Mouse (Mus musculus) lung, embryonic 16.5 days (tissue): Measurements from ENCODE around the gene Pim2. TPM values are rescaled to one million over a fixed set of nuclear protein-coding genes. Genes with fewer than 3 reads are reported as not detected.
A peak's percentile ranks its signal among the peaks of the same experiment; 100 is the strongest.

ENCODE experiments used
- ATAC-seq: fragments of 200-750 bp; cut with Nextera tagmentation; 2 replicates; pipeline ENCODE4 v1.8.0; 2017; ENCODE audit warnings: low read depth, mild to moderate bottlenecking, moderate library complexity
- H3K27ac ChIP-seq: fragments of 300-500 bp; sonication (generic); 2 replicates; pipeline ENCODE4 v1.5.1; 2014; ENCODE audit warnings: mild to moderate bottlenecking, control low read depth, low read length
- H3K27me3 ChIP-seq: fragments of 300-500 bp; sonication (generic); 2 replicates; pipeline ENCODE4 v1.6.1; 2014; ENCODE audit warnings: low read depth, low read length, mixed read lengths; ENCODE audit not compliant: control insufficient read depth, insufficient read depth
- H3K36me3 ChIP-seq: fragments of 300-500 bp; sonication (generic); 2 replicates; pipeline ENCODE4 v1.6.1; 2014; ENCODE audit warnings: low read length; ENCODE audit not compliant: control insufficient read depth, insufficient read depth
- H3K4me1 ChIP-seq: fragments of 300-500 bp; sonication (generic); replicated peaks from 2 replicates; pipeline ENCODE4 v1.6.1; 2014; ENCODE audit warnings: low read length, mixed read lengths; ENCODE audit not compliant: control insufficient read depth, insufficient read depth
- H3K4me2 ChIP-seq: fragments of 300-500 bp; sonication (generic); 2 replicates; pipeline ENCODE4 v1.6.1; 2014; ENCODE audit warnings: low read depth, low read length, control low read depth
- H3K4me3 ChIP-seq: fragments of 300-500 bp; sonication (generic); 2 replicates; pipeline ENCODE4 v1.5.1; 2014; ENCODE audit warnings: mild to moderate bottlenecking, low read length, control low read depth
- H3K9ac ChIP-seq: fragments of 300-500 bp; sonication (generic); 2 replicates; pipeline ENCODE4 v1.6.1; 2014; ENCODE audit warnings: low read length, control low read depth
- H3K9me3 ChIP-seq: fragments of 300-500 bp; sonication (generic); 2 replicates; pipeline ENCODE4 v1.6.1; 2016; ENCODE audit warnings: low read length; ENCODE audit not compliant: control insufficient read depth
- WGBS: fragments of 180-500 bp; shearing (Covaris S2); extraction: QIAGEN DNeasy Blood & Tissue Kit; methylation state at CpG from one replicate; pipeline ENCODE4 v1.1.7; 2014; 5-methylcytosine and 5-hydroxymethylcytosine counted together
- polyA plus RNA-seq: library from polyadenylated mRNA; unstranded; fragments of >200 nt; fragmentation: Nextera tagmentation; extraction: Ambion mirVana; gene quantifications from 2 replicates; pipeline ENCODE4 v1.2.1, GENCODE M21; 2015

Pim2 gene
- polyA plus RNA-seq, 1 experiment from 2014 or later: 11.4 TPM

DNA sequence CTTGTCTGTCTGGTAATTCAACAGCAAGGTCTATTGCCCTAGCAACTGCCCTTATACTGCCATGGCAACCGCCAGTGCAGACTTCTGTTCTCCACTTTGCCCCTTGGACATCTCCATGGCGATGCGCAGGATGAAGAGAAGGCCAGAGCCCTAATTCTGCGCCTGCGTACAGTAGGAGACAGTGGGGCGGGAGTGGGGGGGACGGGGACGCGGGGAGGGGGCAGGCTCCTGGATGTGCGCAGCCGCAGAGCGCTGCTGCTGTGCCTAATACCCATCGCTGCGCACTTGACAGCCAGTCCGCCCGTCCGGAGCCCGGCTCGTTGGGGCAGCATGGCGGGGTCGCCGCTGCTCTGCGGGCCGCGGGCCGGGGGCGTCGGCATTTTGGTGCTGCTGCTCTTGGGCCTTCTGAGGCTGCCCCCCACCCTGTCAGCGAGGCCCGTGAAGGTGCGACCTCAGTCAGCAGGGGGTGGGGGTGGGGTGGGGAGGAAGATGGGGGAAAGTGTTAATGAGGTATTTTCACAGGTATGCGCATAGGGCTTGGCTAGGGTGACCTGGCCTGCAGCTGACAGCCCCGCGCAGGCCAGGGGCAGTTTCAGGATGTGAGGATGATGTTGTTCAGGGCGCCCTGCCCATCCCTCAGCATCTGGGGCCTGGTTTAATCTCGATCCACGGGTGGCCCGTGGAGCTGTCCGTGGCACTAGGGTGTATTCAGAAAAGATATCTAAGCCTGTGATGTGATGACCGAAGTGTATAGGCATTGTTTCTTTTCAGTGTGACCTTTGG lies 41.7 kb downstream of the Pim2 start, which contains the start of gene Pcsk1n:
Gene Pcsk1n, plus strand, starts transcription at position 222 of the 783 bp plus-strand sequence.
- Histone ChIP-seq H3K36me3 (no peaks in the 10 kb centered on the region), H3K27ac (no peak within 1 kb of the TSS), H3K4me1 (peaks cover 4% of the 10 kb centered on the region; the same call in 1 of the 2 replicates), H3K4me3 (no peak within 1 kb of the TSS), H3K4me2 (0 out of 2 replicates have a peak within 1 kb of the TSS, but pooled peaks have one; percentile 18), H3K9me3 (no peaks in the 10 kb centered on the region), H3K27me3 (peaks cover 48% of the 10 kb centered on the region), H3K9ac (no peak within 1 kb of the TSS)
- WGBS: 14% methylated on average over 25 of the region's 40 CpGs
- ATAC-seq: no peak

DNA sequence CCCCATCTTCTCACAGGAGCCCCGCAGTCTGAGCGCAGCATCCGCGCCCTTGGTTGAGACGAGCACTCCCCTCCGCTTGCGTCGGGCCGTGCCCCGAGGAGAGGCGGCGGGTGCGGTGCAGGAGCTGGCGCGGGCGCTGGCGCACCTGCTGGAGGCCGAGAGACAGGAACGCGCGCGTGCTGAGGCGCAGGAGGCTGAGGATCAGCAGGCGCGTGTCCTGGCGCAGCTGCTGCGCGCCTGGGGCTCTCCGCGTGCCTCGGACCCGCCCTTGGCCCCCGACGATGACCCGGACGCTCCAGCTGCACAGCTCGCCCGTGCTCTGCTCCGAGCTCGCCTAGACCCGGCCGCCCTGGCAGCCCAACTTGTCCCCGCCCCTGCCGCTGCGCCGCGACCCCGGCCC lies 44.0 kb downstream of the Pim2 start:
- no peaks in the 10 kb centered on the region for H3K9me3 ChIP-seq
- 2% methylated on average over 33 of the region's 48 CpGs for WGBS

DNA sequence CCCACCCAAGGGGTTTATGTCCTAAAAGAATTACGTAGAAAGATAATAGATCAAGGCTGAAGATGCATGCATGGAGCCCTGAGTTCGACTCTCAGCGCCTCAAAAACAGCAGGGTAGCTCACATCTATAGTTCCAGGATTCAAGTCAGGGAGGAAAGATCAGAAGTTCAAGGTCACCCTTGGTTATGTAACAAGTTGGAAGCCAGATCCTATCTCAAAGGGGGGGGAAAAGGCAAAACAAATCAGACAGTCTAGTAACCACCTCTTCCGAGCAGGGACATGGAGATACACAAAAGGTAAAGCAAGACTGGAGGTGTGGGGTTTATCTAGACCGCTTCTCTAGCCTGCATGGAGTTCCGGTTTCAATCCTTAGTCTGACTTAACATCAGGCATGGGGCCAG lies 48.2 kb downstream of the Pim2 start:
- H3K27me3 ChIP-seq: peaks cover 52% of the 10 kb centered on the region
- no peaks in the 10 kb centered on the region for H3K36me3 ChIP-seq
- H3K27ac ChIP-seq: no peak overlapping the region
- peaks cover 4% of the 10 kb centered on the region; the same call in 1 of the 2 replicates for H3K4me1 ChIP-seq
- no peak overlapping the region for H3K9ac ChIP-seq
- 67% methylated on average over 6 of the region's 6 CpGs for WGBS
- no peak overlapping the region for H3K4me2 ChIP-seq
- no peak overlapping the region for H3K4me3 ChIP-seq
- no peak for ATAC-seq
- no peaks in the 10 kb centered on the region for H3K9me3 ChIP-seq

More for the DNA sequence above, 44.0 kb downstream of the Pim2 start:
- Histone ChIP-seq H3K4me2 (peak overlapping the region; percentile 39), H3K9ac (no peak overlapping the region), H3K36me3 (no peaks in the 10 kb centered on the region), H3K27ac (no peak overlapping the region), H3K27me3 (peaks cover 62% of the 10 kb centered on the region), H3K4me3 (peak overlapping the region; percentile 25), H3K4me1 (peaks cover 4% of the 10 kb centered on the region; the same call in 1 of the 2 replicates)
- no peak for ATAC-seq

DNA sequence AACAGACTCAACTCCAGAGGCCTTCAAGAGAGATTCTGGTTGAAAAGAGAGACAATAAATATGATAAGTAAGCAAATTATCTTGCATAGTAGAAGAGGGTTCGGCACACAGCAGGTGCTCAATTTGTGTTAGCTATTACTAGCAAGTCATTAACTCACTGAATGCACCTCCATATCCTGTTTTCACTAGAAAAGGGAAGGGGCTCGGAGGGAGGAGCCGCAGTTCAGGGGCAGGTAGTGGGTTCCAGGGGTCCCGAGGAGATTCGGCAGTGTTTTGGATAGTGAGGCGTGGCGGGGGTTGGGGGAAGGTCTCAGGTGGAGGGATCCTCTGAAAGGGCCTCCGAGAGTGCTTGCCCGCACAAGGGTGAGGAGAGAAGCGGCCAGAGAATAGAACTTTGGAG lies 49.1 kb downstream of the Pim2 start:
- Histone ChIP-seq H3K4me1 (peaks cover 2% of the 10 kb centered on the region; the same call in 1 of the 2 replicates), H3K4me3 (no peak overlapping the region), H3K27me3 (peaks cover 43% of the 10 kb centered on the region), H3K27ac (no peak overlapping the region), H3K9me3 (no peaks in the 10 kb centered on the region), H3K9ac (no peak overlapping the region), H3K36me3 (no peaks in the 10 kb centered on the region), H3K4me2 (no peak overlapping the region)
- WGBS: 16% methylated on average over 10 of the region's 10 CpGs
- no peak for ATAC-seq

DNA sequence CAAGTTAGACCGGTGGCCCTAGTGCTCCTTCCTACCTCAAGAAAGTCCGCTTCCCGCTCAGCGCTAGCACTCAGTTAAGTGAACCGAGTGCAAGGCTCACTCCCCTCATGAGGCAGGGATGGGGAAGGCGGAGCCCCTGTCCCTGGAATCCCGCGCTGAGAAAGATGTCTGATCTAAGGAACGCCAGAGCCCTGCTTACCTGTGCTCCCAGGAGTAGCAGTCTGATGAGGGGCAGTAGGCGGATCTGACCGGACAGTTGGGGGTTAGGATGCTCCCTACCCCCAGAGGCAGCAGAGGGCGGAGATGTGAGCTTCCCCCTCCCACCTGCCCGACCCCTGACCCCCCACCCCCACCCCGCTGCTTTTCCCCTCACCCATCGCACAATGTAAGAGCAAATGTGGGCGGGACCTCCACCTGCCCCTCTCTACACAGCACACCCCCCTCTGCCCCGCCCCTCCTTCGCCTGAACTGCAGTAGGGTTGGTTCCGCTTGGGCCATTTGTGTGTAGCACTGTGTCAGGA lies 50.3 kb downstream of the Pim2 start, which contains the start of gene Eras:
Gene Eras, minus strand, starts transcription at position 338 of the 521 bp plus-strand sequence.
- peaks cover 32% of the 10 kb centered on the region for H3K27me3 ChIP-seq
- 15% methylated on average over 16 of the region's 19 CpGs for WGBS
- no peak for ATAC-seq

More for the DNA sequence above, 50.3 kb downstream of the Pim2 start, which contains the start of gene Eras:
- Histone ChIP-seq H3K4me3 (no peak within 1 kb of the TSS), H3K36me3 (no peaks in the 10 kb centered on the region), H3K9me3 (no peaks in the 10 kb centered on the region), H3K4me1 (no peaks in the 10 kb centered on the region), H3K9ac (no peak within 1 kb of the TSS), H3K4me2 (no peak within 1 kb of the TSS), H3K27ac (no peak within 1 kb of the TSS)

Other genes starting within 250 kb of the Pim2 start
- gene Syp, start 239.8 kb upstream of the Pim2 start, polyA plus RNA-seq: 2.6 and 3.2 TPM in 2 replicates
- 11.5 and 11.8 TPM in 2 replicates for gene Prickle3, start 221.0 kb upstream of the Pim2 start, polyA plus RNA-seq
- gene Plp2, start 206.9 kb upstream of the Pim2 start, polyA plus RNA-seq: 218 and 221 TPM in 2 replicates
- 0.38 and 0.45 TPM in 2 replicates for gene Magix, start 197.0 kb upstream of the Pim2 start, polyA plus RNA-seq
- gene Gpkow, start 181.1 kb upstream of the Pim2 start, polyA plus RNA-seq: 51.6 and 51.8 TPM in 2 replicates
- gene Wdr45, start 163.9 kb upstream of the Pim2 start, polyA plus RNA-seq: 102 and 122 TPM in 2 replicates
- 0.72 and 1.7 TPM in 2 replicates for gene Gm45208, start 156.0 kb upstream of the Pim2 start, polyA plus RNA-seq
- 54.7 and 60.6 TPM in 2 replicates for gene Praf2, start 149.8 kb upstream of the Pim2 start, polyA plus RNA-seq
- gene Ccdc120, start 127.4 kb upstream of the Pim2 start, polyA plus RNA-seq: 25.1 and 27.0 TPM in 2 replicates
- gene Tfe3, start 115.7 kb upstream of the Pim2 start, polyA plus RNA-seq: 27.1 and 28.0 TPM in 2 replicates
- gene Gripap1, start 88.5 kb upstream of the Pim2 start, polyA plus RNA-seq: 41.9 and 44.0 TPM in 2 replicates
- gene Kcnd1, start 56.0 kb upstream of the Pim2 start, polyA plus RNA-seq: 1.1 TPM in 2 replicates
- gene Otud5, start 36.9 kb upstream of the Pim2 start, polyA plus RNA-seq: 33.8 and 36.7 TPM in 2 replicates
- 40.9 and 42.7 TPM in 2 replicates for gene Slc35a2, start 5.8 kb downstream of the Pim2 start, polyA plus RNA-seq
- 106 and 119 TPM in 2 replicates for gene Pqbp1, start 21.0 kb downstream of the Pim2 start, polyA plus RNA-seq
- 156 and 157 TPM in 2 replicates for gene Timm17b, start 21.1 kb downstream of the Pim2 start, polyA plus RNA-seq
- gene Gm10491, start 29.6 kb downstream of the Pim2 start, polyA plus RNA-seq: not detected in 2 replicates
- not detected in 2 replicates for gene Gm10490, start 31.3 kb downstream of the Pim2 start, polyA plus RNA-seq
- 0.94 and 1.3 TPM in 2 replicates for gene Pcsk1n, start 41.6 kb downstream of the Pim2 start, polyA plus RNA-seq
- not detected in 2 replicates for gene Eras, start 50.3 kb downstream of the Pim2 start, polyA plus RNA-seq
- 25.0 and 26.5 TPM in 2 replicates for gene Hdac6, start 69.6 kb downstream of the Pim2 start, polyA plus RNA-seq
- gene Gata1, start 99.8 kb downstream of the Pim2 start, polyA plus RNA-seq: 1.1 and 2.8 TPM in 2 replicates
- not detected in 2 replicates for gene Glod5, start 140.2 kb downstream of the Pim2 start, polyA plus RNA-seq
- gene Suv39h1, start 196.5 kb downstream of the Pim2 start, polyA plus RNA-seq: 56.0 and 63.6 TPM in 2 replicates
- gene Was, start 212.2 kb downstream of the Pim2 start, polyA plus RNA-seq: 0.70 and 0.79 TPM in 2 replicates